Mouse (Mus musculus) hindbrain, embryonic 14.5 days (tissue): ENCODE results near the gene Dusp14. TPM values are rescaled to one million over a fixed set of nuclear protein-coding genes. Genes with fewer than 3 reads are reported as not detected.

ENCODE experiments used
- ATAC-seq: fragments of 200-750 bp; cut with Nextera tagmentation; 2 replicates; pipeline ENCODE4 v1.8.0; 2017; ENCODE audit warnings: moderate number of reproducible peaks, mild to moderate bottlenecking, moderate TSS enrichment, moderate library complexity; ENCODE audit not compliant: low FRiP score
- DNase-seq: peaks from one replicate; pipeline ENCODE4 v3.0.0-alpha.2; 2015; ENCODE audit warnings: low spot score
- H3K27ac ChIP-seq: fragments of 300-500 bp; sonication (generic); 2 replicates; pipeline ENCODE4 v1.5.1; 2014; ENCODE audit warnings: mild to moderate bottlenecking, moderate library complexity
- H3K27me3 ChIP-seq: fragments of 300-500 bp; sonication (generic); 2 replicates; pipeline ENCODE4 v1.6.1; 2014; ENCODE audit warnings: mild to moderate bottlenecking, low read length, mixed read lengths; ENCODE audit not compliant: control insufficient read depth, insufficient read depth
- H3K36me3 ChIP-seq: fragments of 300-500 bp; sonication (generic); replicated peaks from 2 replicates; pipeline ENCODE4 v1.6.1; 2014; ENCODE audit not compliant: control insufficient read depth, insufficient read depth
- H3K4me1 ChIP-seq: fragments of 300-500 bp; sonication (generic); replicated peaks from 2 replicates; pipeline ENCODE4 v1.6.1; 2014; ENCODE audit warnings: antibody characterized with exemption, low read length, mixed read lengths; ENCODE audit not compliant: control insufficient read depth, insufficient read depth
- H3K4me2 ChIP-seq: fragments of 300-500 bp; sonication (generic); replicated peaks from 2 replicates; pipeline ENCODE4 v1.6.1; 2014; ENCODE audit warnings: mild to moderate bottlenecking, moderate library complexity
- H3K4me3 ChIP-seq: fragments of 300-500 bp; sonication (generic); replicated peaks from 2 replicates; pipeline ENCODE4 v1.5.1; 2014; ENCODE audit warnings: mild to moderate bottlenecking, low read length
- H3K9ac ChIP-seq: fragments of 300-500 bp; sonication (generic); 2 replicates; pipeline ENCODE4 v1.6.1; 2014
- H3K9me3 ChIP-seq: fragments of 300-500 bp; sonication (generic); 2 replicates; pipeline ENCODE4 v1.6.1; 2016; ENCODE audit warnings: low read length; ENCODE audit not compliant: control insufficient read depth
- WGBS: fragments of 180-500 bp; shearing (Covaris S2); extraction: QIAGEN DNeasy Blood & Tissue Kit; methylation state at CpG from one replicate; pipeline ENCODE4 v1.1.7; 2014; 5-methylcytosine and 5-hydroxymethylcytosine counted together
- polyA plus RNA-seq: library from polyadenylated mRNA; unstranded; fragments of >200 nt; fragmentation: Nextera tagmentation; extraction: Ambion mirVana; gene quantifications from 2 replicates; pipeline ENCODE4 v1.2.1, GENCODE M21; 2014

The Dusp14 gene
- polyA plus RNA-seq, 1 experiment from 2014 or later: 13.7 TPM

GRCm38 (mm10) chr11:84032559-84032958, 36.5 kb downstream of the Dusp14 start:
- ATAC-seq: no peak
- Histone ChIP-seq H3K9ac (no peak overlapping the region), H3K4me2 (no peak overlapping the region), H3K27ac (no peak overlapping the region), H3K27me3 (no peaks in the 10 kb centered on the region), H3K4me1 (no peaks in the 10 kb centered on the region), H3K4me3 (no peak overlapping the region), H3K36me3 (peaks cover 84% of the 10 kb centered on the region), H3K9me3 (no peaks in the 10 kb centered on the region)
- WGBS: 87% methylated on average over 5 of the region's 5 CpGs
- no peak for DNase-seq

- H3K4me1 ChIP-seq: no peaks in the 10 kb centered on the region
- DNase-seq (no peak), ATAC-seq (no peak)
- H3K27me3 ChIP-seq: no peaks in the 10 kb centered on the region
- 63% methylated on average over 9 of the region's 9 CpGs for WGBS
- H3K9ac ChIP-seq: no peak overlapping the region
- H3K36me3 ChIP-seq: peaks cover 87% of the 10 kb centered on the region
- no peak overlapping the region for H3K27ac ChIP-seq
- H3K4me3 ChIP-seq: no peak overlapping the region
- no peak overlapping the region for H3K4me2 ChIP-seq
- no peaks in the 10 kb centered on the region for H3K9me3 ChIP-seq
These were observed 37.1 kb downstream of the Dusp14 start for GRCm38 (mm10) chr11:84031971-84032370.

GRCm38 (mm10) chr11:84028271-84029028, 40.6 kb downstream of the Dusp14 start:
- no peak for ATAC-seq
- H3K36me3 ChIP-seq: peaks cover 98% of the 10 kb centered on the region
- no peaks in the 10 kb centered on the region for H3K9me3 ChIP-seq
- H3K4me3 ChIP-seq: no peak overlapping the region
- no peak for DNase-seq
- H3K4me1 ChIP-seq: no peaks in the 10 kb centered on the region
- no peak overlapping the region for H3K9ac ChIP-seq
- H3K27me3 ChIP-seq: no peaks in the 10 kb centered on the region
- WGBS: 91% methylated on average over 9 of the region's 9 CpGs
- H3K4me2 ChIP-seq: no peak overlapping the region
- no peak overlapping the region for H3K27ac ChIP-seq

GRCm38 (mm10) chr11:84027231-84027630, 41.8 kb downstream of the Dusp14 start:
- H3K27me3 ChIP-seq: no peaks in the 10 kb centered on the region
- no peak overlapping the region for H3K4me3 ChIP-seq
- DNase-seq (no peak), ATAC-seq (no peak)
- H3K27ac ChIP-seq: no peak overlapping the region
- WGBS: 96% methylated on average over 5 of the region's 5 CpGs
- no peak overlapping the region for H3K4me2 ChIP-seq
- H3K4me1 ChIP-seq: no peaks in the 10 kb centered on the region
- H3K9me3 ChIP-seq: no peaks in the 10 kb centered on the region
- no peak overlapping the region for H3K9ac ChIP-seq
- peaks cover 97% of the 10 kb centered on the region for H3K36me3 ChIP-seq

- Histone ChIP-seq H3K4me1 (peaks cover 7% of the 10 kb centered on the region; the same call in 1 of the 2 replicates), H3K4me2 (no peak overlapping the region), H3K27ac (no peak overlapping the region), H3K9ac (no peak overlapping the region), H3K9me3 (no peaks in the 10 kb centered on the region), H3K36me3 (peaks cover 51% of the 10 kb centered on the region), H3K4me3 (no peak overlapping the region), H3K27me3 (no peaks in the 10 kb centered on the region)
- DNase-seq (no peak), ATAC-seq (no peak)
- WGBS: 90% methylated on average over 7 of the region's 7 CpGs
These were observed 52.1 kb downstream of the Dusp14 start for GRCm38 (mm10) chr11:84016810-84017508.

- no peaks in the 10 kb centered on the region for H3K27me3 ChIP-seq
- ATAC-seq (no peak), DNase-seq (no peak)
- peaks cover 44% of the 10 kb centered on the region for H3K36me3 ChIP-seq
- peaks cover 14% of the 10 kb centered on the region for H3K4me1 ChIP-seq
- no peak overlapping the region for H3K27ac ChIP-seq
- no peaks in the 10 kb centered on the region for H3K9me3 ChIP-seq
- H3K4me2 ChIP-seq: no peak overlapping the region
- no peak overlapping the region for H3K4me3 ChIP-seq
- WGBS: 94% methylated on average over 6 of the region's 6 CpGs
- no peak overlapping the region for H3K9ac ChIP-seq
These were observed 52.8 kb downstream of the Dusp14 start for GRCm38 (mm10) chr11:84016147-84016809.

- 9% methylated on average over 7 of the region's 7 CpGs for WGBS
These were observed 56.0 kb downstream of the Dusp14 start for GRCm38 (mm10) chr11:84013105-84013504.

GRCm38 (mm10) chr11:84011576-84011975, 57.5 kb downstream of the Dusp14 start:
- H3K9me3 ChIP-seq: no peaks in the 10 kb centered on the region
- 0 out of 2 replicates have a peak overlapping the region, but pooled peaks have one; percentile 16 for H3K27ac ChIP-seq
- peak overlapping the region; percentile 16; the same call in 1 of the 2 replicates for H3K9ac ChIP-seq
- WGBS: 30% methylated on average over 2 of the region's 2 CpGs
- H3K4me3 ChIP-seq: no peak overlapping the region
- H3K36me3 ChIP-seq: peaks cover 57% of the 10 kb centered on the region
- H3K4me2 ChIP-seq: peak overlapping the region; percentile 3; the same call in 1 of the 2 replicates
- ATAC-seq (no peak), DNase-seq (no peak)
- H3K4me1 ChIP-seq: peaks cover 24% of the 10 kb centered on the region
- no peaks in the 10 kb centered on the region for H3K27me3 ChIP-seq

More at GRCm38 (mm10) chr11:84013105-84013504, 56.0 kb downstream of the Dusp14 start:
- no peaks in the 10 kb centered on the region for H3K9me3 ChIP-seq
- peak overlapping the region; percentile 32; the same call in 1 of the 2 replicates for H3K27ac ChIP-seq
- no peak overlapping the region for H3K4me3 ChIP-seq
- ATAC-seq: no peak
- peaks cover 24% of the 10 kb centered on the region for H3K4me1 ChIP-seq
- no peak overlapping the region for H3K4me2 ChIP-seq
- no peaks in the 10 kb centered on the region for H3K27me3 ChIP-seq
- peaks cover 51% of the 10 kb centered on the region for H3K36me3 ChIP-seq
- H3K9ac ChIP-seq: 0 out of 2 replicates have a peak overlapping the region, but pooled peaks have one; percentile 11
- no peak for DNase-seq

GRCm38 (mm10) chr11:84011050-84011449, 58.0 kb downstream of the Dusp14 start:
- no peak for ATAC-seq
- Histone ChIP-seq H3K9me3 (no peaks in the 10 kb centered on the region), H3K36me3 (peaks cover 62% of the 10 kb centered on the region), H3K9ac (peak overlapping the region; percentile 16; the same call in 1 of the 2 replicates), H3K4me2 (peak overlapping the region; percentile 3; the same call in 1 of the 2 replicates), H3K4me3 (no peak overlapping the region), H3K4me1 (peaks cover 24% of the 10 kb centered on the region), H3K27ac (0 out of 2 replicates have a peak overlapping the region, but pooled peaks have one; percentile 16), H3K27me3 (no peaks in the 10 kb centered on the region)
- WGBS: 13% methylated on average over 12 of the region's 12 CpGs
- no peak for DNase-seq
